Mouse (Mus musculus): ENCODE results near the gene RPS10-NUDT3. TPM values are rescaled to one million over a fixed set of nuclear protein-coding genes. Genes with fewer than 3 reads are reported as not detected.

The RPS10-NUDT3 gene
- polyA plus RNA-seq, 1 experiment from 2014 or later: not detected

DNA sequence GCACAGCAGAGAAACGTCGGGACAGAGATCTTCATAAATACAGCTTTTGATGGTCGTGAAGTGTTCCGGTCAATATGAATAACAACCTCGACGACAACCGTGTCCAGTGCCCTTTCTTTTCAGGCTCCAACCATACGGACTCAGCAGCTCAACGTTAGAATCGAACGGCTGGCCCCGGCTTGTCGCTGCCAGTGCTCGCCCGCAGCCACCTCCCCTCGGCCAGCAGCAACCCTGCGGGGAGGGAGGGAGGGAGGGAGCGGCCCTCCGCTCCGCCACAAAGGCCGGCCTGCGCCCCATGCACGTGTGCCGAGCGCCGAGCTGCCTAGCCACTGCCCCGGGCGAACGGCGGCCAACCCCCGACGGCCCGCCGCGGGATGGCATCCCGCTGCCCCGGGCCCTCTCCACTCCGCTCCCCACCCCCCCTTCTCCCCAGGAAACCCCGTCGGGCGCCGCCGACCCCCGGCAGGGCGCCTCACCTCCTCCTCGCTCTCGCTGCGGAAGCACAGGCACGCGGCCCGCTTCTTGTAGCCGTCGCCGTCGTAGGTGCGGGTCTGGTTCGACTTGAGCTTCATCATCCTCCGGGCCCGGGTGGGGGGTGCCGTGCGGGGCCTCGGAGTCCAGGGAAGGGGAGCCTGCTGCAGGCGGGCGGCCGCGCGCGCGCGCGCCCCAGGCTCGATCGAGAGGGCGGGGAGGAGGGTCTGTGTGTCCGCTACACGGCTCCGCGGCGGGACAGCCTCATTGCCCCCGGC, 12.2 kb downstream of the RPS10-NUDT3 start:
- Histone ChIP-seq H3K4me2 (replicated peaks) (peak overlapping the region; percentile 65), H3K36me3 (peaks cover 11% of the 10 kb centered on the region), H3K27me3 (no peaks in the 10 kb centered on the region), H3K4me3 (peak overlapping the region; percentile 90), H3K27ac (peak overlapping the region; percentile 98), H3K9ac (peak overlapping the region; percentile 99), H3K4me1 (peaks cover 33% of the 10 kb centered on the region), H3K9me3 (replicated peaks) (0 out of 2 replicates have a peak, but pooled peaks cover 3% of the 10 kb centered on the region)
- ATAC-seq (ENCODE audit: low FRiP score): peak; percentile 41
- WGBS: under 1% methylated on average over 63 of the region's 80 CpGs

DNA sequence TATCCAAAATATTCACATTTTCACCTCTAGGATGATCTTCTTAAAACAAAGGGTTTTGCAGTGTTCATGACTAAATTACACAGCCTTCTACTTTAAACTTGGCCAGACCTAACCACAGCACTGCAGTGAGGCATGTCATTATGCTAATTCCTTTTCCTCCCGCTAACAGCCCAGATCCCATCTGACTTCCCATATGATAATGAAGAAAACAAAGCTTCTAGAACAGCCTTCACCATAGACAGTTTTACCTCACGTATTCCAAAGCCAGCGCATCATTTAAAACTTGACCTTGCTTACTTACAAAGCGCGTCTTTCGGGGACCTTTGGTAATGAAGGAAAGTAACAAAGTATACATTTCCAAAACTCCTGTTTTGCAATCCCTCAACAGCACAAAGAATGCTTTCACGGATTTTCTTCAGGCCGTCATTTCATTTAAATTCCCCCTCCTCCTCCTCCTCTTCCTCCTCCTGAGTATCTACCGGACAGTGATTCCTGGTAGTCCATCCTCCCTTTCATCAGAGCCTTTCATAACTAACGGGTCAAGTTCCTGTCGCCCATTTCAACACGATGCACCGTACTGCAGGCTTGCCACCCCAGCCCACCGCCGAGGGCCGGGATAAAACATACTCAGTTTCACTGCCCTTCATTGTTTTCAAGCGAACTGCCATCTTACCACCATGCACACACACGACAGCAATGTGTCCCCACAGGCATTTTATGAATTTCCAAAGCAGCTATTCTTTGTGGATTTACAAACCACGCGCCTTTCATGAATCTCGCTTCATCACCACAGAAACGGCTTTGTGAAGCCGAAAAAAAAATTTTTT, 13.1 kb downstream of the RPS10-NUDT3 start:
- Histone ChIP-seq H3K4me3 (peak overlapping the region; percentile 90), H3K27ac (peak overlapping the region; percentile 98), H3K9me3 (replicated peaks) (0 out of 2 replicates have a peak, but pooled peaks cover 6% of the 10 kb centered on the region), H3K4me1 (peaks cover 31% of the 10 kb centered on the region), H3K4me2 (replicated peaks) (peak overlapping the region; percentile 65), H3K9ac (peak overlapping the region; percentile 99), H3K27me3 (no peaks in the 10 kb centered on the region), H3K36me3 (peaks cover 19% of the 10 kb centered on the region)
- ATAC-seq (ENCODE audit: low FRiP score): peak; percentile 29; the same call in 1 of the 2 replicates
- 4% methylated on average over 23 of the region's 23 CpGs for WGBS

DNA sequence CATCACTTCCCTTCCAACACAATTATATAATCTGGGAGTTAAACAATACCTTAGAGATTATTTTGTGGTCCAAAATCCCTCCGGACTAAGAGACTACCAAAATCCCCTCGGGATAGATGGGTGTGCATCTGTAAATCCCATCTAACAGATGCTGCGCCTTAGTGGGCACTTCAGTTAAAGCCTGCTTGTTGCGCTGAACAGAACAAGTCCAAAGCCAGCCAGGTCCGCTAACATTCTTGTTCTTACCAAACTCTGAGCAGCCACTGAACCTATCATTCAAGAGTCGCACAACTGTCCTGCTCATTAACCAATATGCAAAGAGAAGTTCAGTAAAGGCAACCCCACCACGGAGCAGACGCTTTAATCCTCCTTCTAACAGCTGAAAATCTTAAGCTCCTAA, 13.9 kb downstream of the RPS10-NUDT3 start:
- Histone ChIP-seq H3K4me2 (replicated peaks) (peak overlapping the region; percentile 65), H3K27ac (peak overlapping the region; percentile 98; the same call in 1 of the 2 replicates), H3K9me3 (replicated peaks) (0 out of 2 replicates have a peak, but pooled peaks cover 6% of the 10 kb centered on the region), H3K36me3 (peaks cover 23% of the 10 kb centered on the region), H3K4me3 (peak overlapping the region; percentile 90), H3K4me1 (peaks cover 28% of the 10 kb centered on the region), H3K27me3 (no peaks in the 10 kb centered on the region), H3K9ac (peak overlapping the region; percentile 99)
- no peak for ATAC-seq (ENCODE audit: low FRiP score)
- 47% methylated on average over 8 of the region's 8 CpGs for WGBS

DNA sequence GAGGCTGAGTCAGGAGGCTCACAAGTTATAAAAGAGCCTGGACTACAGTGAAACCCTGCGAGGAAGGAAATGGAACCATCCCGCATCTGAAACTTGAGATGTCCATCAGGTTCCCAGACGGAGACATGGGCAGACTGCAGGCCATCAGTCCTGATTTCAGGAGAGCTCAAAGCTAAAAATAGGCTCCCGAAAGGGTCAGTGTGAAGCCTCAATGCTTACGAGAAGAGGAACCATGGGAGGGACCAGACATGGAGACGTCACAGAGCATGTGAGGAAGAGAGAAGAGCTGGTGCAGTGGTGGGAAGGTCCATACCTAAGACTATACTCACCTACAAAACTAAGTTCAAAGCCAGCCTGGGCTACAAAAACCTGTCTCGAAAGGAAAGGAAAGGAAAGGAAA, 19.6 kb downstream of the RPS10-NUDT3 start:
- Histone ChIP-seq H3K9ac (no peak overlapping the region), H3K27ac (no peak overlapping the region), H3K4me2 (replicated peaks) (no peak overlapping the region), H3K9me3 (replicated peaks) (0 out of 2 replicates have a peak, but pooled peaks cover 6% of the 10 kb centered on the region), H3K4me3 (no peak overlapping the region), H3K4me1 (peaks cover 43% of the 10 kb centered on the region), H3K27me3 (no peaks in the 10 kb centered on the region), H3K36me3 (peaks cover 23% of the 10 kb centered on the region)
- ATAC-seq (ENCODE audit: low FRiP score): no peak
- 77% methylated on average over 7 of the region's 7 CpGs for WGBS

DNA sequence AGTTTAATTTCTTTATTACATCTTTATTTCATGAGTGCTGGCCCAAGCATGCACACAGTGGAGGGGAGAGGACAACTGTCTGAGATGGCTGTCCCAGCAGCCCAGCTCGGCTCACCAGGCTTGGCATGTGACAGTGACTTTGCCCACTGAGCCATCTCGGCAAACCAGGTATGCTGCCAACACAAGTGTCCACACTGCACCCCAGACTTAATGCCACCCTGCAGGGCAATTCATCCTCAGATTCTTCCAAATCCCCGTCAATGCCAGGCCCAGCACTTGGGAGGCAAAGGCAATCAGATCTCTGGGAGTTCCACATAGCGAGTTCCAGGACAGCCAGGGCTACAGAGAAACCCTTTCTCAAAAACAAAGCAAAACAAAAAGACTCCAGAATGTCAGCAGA, 22.0 kb downstream of the RPS10-NUDT3 start:
- Histone ChIP-seq H3K4me1 (peaks cover 33% of the 10 kb centered on the region), H3K9ac (no peak overlapping the region)

DNA sequence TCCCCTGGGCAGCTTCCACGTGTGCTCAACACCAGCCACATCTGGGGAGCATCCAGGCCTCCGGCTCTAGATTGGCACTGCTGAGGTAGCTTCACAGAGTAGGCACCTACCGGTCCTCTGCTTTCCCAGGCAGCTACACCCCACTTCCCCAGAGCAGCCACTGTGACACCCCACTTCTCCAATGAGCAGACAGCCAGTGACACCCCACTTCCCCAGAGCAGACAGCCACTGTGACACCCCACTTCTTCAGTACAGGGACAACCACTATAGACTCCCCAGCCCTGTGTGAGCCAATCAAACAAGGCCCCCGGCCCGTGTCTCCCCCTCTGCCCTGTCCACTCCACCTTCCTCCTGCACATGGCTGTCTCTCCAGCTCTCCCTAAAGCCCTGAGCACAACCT, 23.0 kb downstream of the RPS10-NUDT3 start:
- H3K36me3 ChIP-seq: peaks cover 8% of the 10 kb centered on the region; the same call in 1 of the 2 replicates
- no peak overlapping the region for H3K4me3 ChIP-seq
- no peak for ATAC-seq (ENCODE audit: low FRiP score)
- no peak overlapping the region for H3K27ac ChIP-seq
- H3K9me3 ChIP-seq (replicated peaks): no peaks in the 10 kb centered on the region
- H3K4me2 ChIP-seq (replicated peaks): no peak overlapping the region
- 86% methylated on average over 5 of the region's 5 CpGs for WGBS
- H3K9ac ChIP-seq: no peak overlapping the region
- no peaks in the 10 kb centered on the region for H3K27me3 ChIP-seq
- peaks cover 33% of the 10 kb centered on the region for H3K4me1 ChIP-seq

More for the DNA sequence above, 22.0 kb downstream of the RPS10-NUDT3 start:
- 0 out of 2 replicates have a peak, but pooled peaks cover 5% of the 10 kb centered on the region for H3K9me3 ChIP-seq (replicated peaks)
- H3K4me2 ChIP-seq (replicated peaks): no peak overlapping the region
- WGBS: 78% methylated on average over 4 of the region's 4 CpGs
- H3K27me3 ChIP-seq: no peaks in the 10 kb centered on the region
- no peak overlapping the region for H3K4me3 ChIP-seq
- no peak overlapping the region for H3K27ac ChIP-seq
- peaks cover 15% of the 10 kb centered on the region for H3K36me3 ChIP-seq
- no peak for ATAC-seq (ENCODE audit: low FRiP score)

DNA sequence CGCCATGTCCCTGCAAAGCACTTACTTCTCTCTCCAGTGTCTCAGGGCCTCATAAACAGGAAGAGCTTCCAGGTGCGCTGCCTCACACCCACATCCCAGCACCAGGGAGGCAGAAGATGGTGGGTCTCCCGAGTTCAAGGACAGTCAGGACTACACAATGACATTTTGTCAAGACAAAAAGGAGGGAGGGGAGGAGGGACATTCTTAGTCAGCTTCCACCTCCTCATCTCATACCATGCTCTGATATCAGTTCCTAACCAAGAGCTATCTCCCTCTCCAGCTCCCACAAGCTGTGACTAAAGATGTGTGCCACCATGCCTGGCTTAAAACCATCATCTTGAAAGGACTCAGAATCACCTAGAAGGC, 23.5 kb downstream of the RPS10-NUDT3 start:
- H3K9me3 ChIP-seq (replicated peaks): no peaks in the 10 kb centered on the region
- no peaks in the 10 kb centered on the region for H3K27me3 ChIP-seq
- WGBS: 76% methylated on average over 3 of the region's 3 CpGs
- H3K4me3 ChIP-seq: no peak overlapping the region
- H3K4me1 ChIP-seq: peaks cover 37% of the 10 kb centered on the region
- no peak overlapping the region for H3K9ac ChIP-seq
- H3K27ac ChIP-seq: no peak overlapping the region
- no peak for ATAC-seq (ENCODE audit: low FRiP score)
- H3K36me3 ChIP-seq: peaks cover 4% of the 10 kb centered on the region; the same call in 1 of the 2 replicates
- no peak overlapping the region for H3K4me2 ChIP-seq (replicated peaks)

DNA sequence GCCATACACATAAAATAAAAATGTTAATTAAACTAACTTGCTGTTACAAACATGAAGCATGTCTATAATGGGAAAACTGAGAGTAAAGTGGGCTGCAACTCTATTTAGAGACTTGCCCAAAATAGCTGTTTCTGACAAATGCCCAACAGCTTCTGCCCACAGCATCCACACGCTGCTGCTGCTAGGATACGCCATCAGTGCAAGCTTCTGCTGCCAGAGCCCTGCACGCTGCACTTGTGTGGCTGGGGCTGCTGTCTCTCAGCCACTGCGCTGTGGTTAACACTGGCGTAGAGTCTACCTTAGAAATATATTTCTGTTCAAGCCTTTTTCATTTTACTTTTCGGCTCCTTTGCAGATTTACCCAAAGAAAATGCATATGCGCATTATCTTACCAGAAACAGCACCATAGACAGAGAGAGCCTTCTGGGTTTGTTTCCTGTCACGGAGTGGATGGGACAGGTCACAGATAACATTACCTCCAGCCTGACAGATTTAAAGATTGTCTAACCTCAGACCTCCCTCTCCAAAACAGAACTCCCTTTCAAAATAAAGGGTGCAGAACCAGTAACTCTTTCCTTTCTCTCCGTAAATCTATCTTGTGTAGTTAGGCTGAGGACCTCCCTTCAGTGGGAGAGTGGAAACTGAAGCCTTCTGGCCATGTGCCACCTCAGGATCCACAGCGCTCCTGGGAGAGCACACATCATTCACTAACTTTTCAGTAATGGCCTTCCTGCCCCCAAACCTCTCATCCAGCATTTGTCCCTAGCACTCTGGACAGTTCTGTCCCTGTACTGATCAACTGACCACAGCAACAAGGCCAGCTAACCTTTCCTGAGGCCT, 24.1 kb downstream of the RPS10-NUDT3 start:
- H3K9me3 ChIP-seq (replicated peaks): no peaks in the 10 kb centered on the region
- H3K4me2 ChIP-seq (replicated peaks): no peak overlapping the region
- ATAC-seq (ENCODE audit: low FRiP score): no peak
- H3K4me3 ChIP-seq: no peak overlapping the region
- peaks cover 38% of the 10 kb centered on the region for H3K4me1 ChIP-seq
- H3K27ac ChIP-seq: peak overlapping the region; percentile 35; the same call in 1 of the 2 replicates
- WGBS: 85% methylated on average over 10 of the region's 10 CpGs
- H3K36me3 ChIP-seq: peaks cover 4% of the 10 kb centered on the region; the same call in 1 of the 2 replicates
- H3K9ac ChIP-seq: no peak overlapping the region
- no peaks in the 10 kb centered on the region for H3K27me3 ChIP-seq

DNA sequence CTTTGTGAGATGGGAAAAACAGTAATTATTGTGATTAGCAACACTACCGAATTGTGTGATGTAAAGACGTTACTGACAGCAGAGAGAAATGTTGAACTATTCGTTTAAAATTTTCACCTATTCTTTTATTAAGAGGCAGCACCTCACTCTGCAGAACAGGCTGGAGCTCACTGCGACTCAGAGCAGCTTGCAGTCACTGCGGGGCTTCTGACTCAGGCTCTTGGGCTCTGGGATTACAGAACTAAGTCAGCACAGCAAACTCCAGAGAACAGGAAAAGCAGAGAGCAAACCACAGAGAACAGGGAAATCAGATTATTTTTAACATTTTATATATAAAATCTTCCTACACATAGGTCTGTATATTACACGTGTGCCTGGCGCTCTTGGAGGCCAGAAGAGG, 25.4 kb downstream of the RPS10-NUDT3 start:
- no peak overlapping the region for H3K4me3 ChIP-seq
- H3K27ac ChIP-seq: no peak overlapping the region
- ATAC-seq (ENCODE audit: low FRiP score): no peak
- peaks cover 31% of the 10 kb centered on the region for H3K4me1 ChIP-seq
- no peak overlapping the region for H3K9ac ChIP-seq
- no peaks in the 10 kb centered on the region for H3K27me3 ChIP-seq
- 92% methylated on average over 7 of the region's 7 CpGs for WGBS
- H3K36me3 ChIP-seq: peaks cover 4% of the 10 kb centered on the region; the same call in 1 of the 2 replicates
- H3K4me2 ChIP-seq (replicated peaks): no peak overlapping the region
- H3K9me3 ChIP-seq (replicated peaks): no peaks in the 10 kb centered on the region

DNA sequence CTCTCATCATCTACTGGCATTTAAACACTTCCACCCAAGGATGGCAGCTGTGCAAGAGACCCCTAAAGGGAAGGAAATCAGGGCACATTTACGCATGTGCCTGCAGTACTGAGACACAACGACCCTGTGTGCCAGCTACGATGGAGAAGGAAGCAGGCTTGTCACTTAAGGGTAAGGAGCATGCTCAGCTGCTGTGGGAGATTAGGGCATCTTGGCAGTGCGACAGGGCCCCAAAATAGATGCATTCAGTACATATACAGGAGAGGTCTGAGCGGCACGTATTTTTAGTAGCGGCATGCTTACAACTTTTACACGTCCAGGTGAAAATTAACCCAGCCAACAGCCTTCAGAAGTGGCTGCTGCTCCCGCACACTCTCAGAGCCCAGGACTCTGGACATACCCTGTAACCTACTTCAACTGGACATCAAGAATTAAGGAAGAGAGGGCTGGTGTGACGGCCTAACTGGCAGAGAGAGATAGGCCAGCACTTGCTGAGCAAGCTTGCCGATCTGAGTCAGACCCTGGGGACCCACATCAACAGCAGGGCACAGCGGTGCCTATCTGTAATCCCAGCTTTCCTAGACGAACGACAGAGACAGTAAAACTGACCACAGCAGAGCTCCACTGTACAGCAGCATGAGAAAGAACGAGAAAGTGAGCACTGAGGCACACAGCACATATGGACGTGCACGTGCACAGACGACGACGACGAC, 31.3 kb downstream of the RPS10-NUDT3 start:
- ATAC-seq (ENCODE audit: low FRiP score): no peak
- WGBS: 83% methylated on average over 21 of the region's 21 CpGs
- Histone ChIP-seq H3K4me2 (replicated peaks) (no peak overlapping the region), H3K4me1 (peaks cover 26% of the 10 kb centered on the region), H3K9ac (no peak overlapping the region), H3K4me3 (no peak overlapping the region), H3K9me3 (replicated peaks) (no peaks in the 10 kb centered on the region), H3K36me3 (peaks cover 4% of the 10 kb centered on the region; the same call in 1 of the 2 replicates), H3K27ac (no peak overlapping the region), H3K27me3 (no peaks in the 10 kb centered on the region)

DNA sequence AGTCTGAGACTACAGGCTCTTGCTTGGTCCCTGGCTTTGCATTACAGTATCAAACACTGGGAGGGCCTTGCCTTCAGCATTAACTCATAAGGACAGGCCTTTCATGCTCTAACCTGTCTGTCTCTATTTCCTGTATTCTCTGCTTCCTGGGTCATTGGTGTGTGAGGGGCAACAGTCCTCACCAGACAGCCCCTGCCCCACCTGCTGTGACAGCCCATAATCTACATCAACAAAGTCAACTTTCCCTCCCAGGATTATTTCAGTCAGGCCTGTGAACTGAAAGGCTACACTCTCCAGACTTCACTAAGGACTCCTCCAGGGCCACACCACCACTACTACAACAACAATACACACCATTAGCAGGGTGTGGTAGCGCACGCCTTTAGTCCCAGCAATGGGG, 32.0 kb downstream of the RPS10-NUDT3 start:
- no peak overlapping the region for H3K4me3 ChIP-seq
- peaks cover 3% of the 10 kb centered on the region; the same call in 1 of the 2 replicates for H3K36me3 ChIP-seq
- no peaks in the 10 kb centered on the region for H3K9me3 ChIP-seq (replicated peaks)
- H3K4me1 ChIP-seq: peaks cover 26% of the 10 kb centered on the region
- 87% methylated on average over 2 of the region's 2 CpGs for WGBS
- H3K27ac ChIP-seq: no peak overlapping the region
- no peak overlapping the region for H3K4me2 ChIP-seq (replicated peaks)
- no peaks in the 10 kb centered on the region for H3K27me3 ChIP-seq
- H3K9ac ChIP-seq: no peak overlapping the region
- no peak for ATAC-seq (ENCODE audit: low FRiP score)
